Mouse (Mus musculus) small intestine, adult 2 months (tissue): ENCODE results near the gene Smg1. TPM values are rescaled to one million over a fixed set of nuclear protein-coding genes. Genes with fewer than 3 reads are reported as not detected.

Experiments
- H3K27ac ChIP-seq: fragments of 200-500 bp; 2 replicates; pipeline ENCODE4 v1.5.1; 2012; ENCODE audit warnings: low read depth, low read length, control low read depth, inconsistent platforms; ENCODE audit not compliant: insufficient read depth
- H3K27me3 ChIP-seq: fragments of 200-500 bp; 2 replicates; pipeline ENCODE4 v1.6.1; 2012; ENCODE audit warnings: mild to moderate bottlenecking, moderate library complexity, low read length, inconsistent platforms; ENCODE audit not compliant: control insufficient read depth, insufficient read depth
- H3K36me3 ChIP-seq: fragments of 200-500 bp; 2 replicates; pipeline ENCODE4 v1.6.1; 2012; ENCODE audit warnings: mild to moderate bottlenecking, low read length, control low read depth, inconsistent platforms; ENCODE audit not compliant: control insufficient read depth, insufficient read depth
- H3K4me1 ChIP-seq: fragments of 200-500 bp; 2 replicates; pipeline ENCODE4 v1.6.1; 2012; ENCODE audit warnings: low read length, inconsistent platforms, mixed read lengths; ENCODE audit not compliant: control insufficient read depth, insufficient read depth, insufficient read length
- H3K4me3 ChIP-seq: fragments of 200-500 bp; 2 replicates; pipeline ENCODE4 v1.5.1; 2012; ENCODE audit warnings: low read depth, mild to moderate bottlenecking, control low read depth, inconsistent platforms, low read length, moderate library complexity
- CTCF ChIP-seq: fragments of 200-500 bp; IDR thresholded peaks from 2 replicates; pipeline ENCODE4 v1.5.1; 2012; ENCODE audit warnings: low read depth, mild to moderate bottlenecking, control low read depth, inconsistent platforms, low read length, moderate library complexity, mixed read lengths; ENCODE audit not compliant: insufficient replicate concordance, insufficient read length; ENCODE audit errors: extremely low read depth
- POLR2A ChIP-seq: fragments of 200-500 bp; IDR thresholded peaks from 2 replicates; pipeline ENCODE4 v1.6.1; 2012; ENCODE audit warnings: low read depth, mild to moderate bottlenecking, control low read depth, inconsistent platforms, low read length, moderate library complexity
- WGBS: fragments of 180-500 bp; shearing (Covaris S2); methylation state at CpG from one replicate; pipeline ENCODE4 v1.1.7; 2018; 5-methylcytosine and 5-hydroxymethylcytosine counted together
- polyA plus RNA-seq: library from polyadenylated mRNA; depleted of rRNA; stranded (reverse); fragments of >200 nt; gene quantifications from 2 replicates; pipeline ENCODE4 v1.2.3, GENCODE M21; 2012; rRNA removed

The Smg1 gene
- 20.1 and 38.3 TPM in 2 replicates for polyA plus RNA-seq

GRCm38 (mm10) chr7:118243453-118244385 is at the start of gene Smg1:
Gene Smg1 (minus strand): TSS chr7:118243670.
- H3K27ac ChIP-seq: peak within 1 kb of the TSS; percentile 95
- no peaks in the 10 kb centered on the region for H3K36me3 ChIP-seq
- peaks cover 7% of the 10 kb centered on the region for H3K4me1 ChIP-seq
- H3K4me3 ChIP-seq: peak within 1 kb of the TSS; percentile 99
- WGBS: under 1% methylated on average over 79 of the region's 79 CpGs
- TF ChIP-seq CTCF (no peak), POLR2A (peak; percentile 88)
- no peaks in the 10 kb centered on the region for H3K27me3 ChIP-seq

- 60% methylated on average over 2 of the region's 2 CpGs for WGBS
- H3K27ac ChIP-seq: no peak overlapping the region
- no peak overlapping the region for H3K4me3 ChIP-seq
- H3K4me1 ChIP-seq: peaks cover 2% of the 10 kb centered on the region; the same call in 1 of the 2 replicates
- H3K27me3 ChIP-seq: no peaks in the 10 kb centered on the region
- TF ChIP-seq POLR2A (no peak), CTCF (no peak)
- H3K36me3 ChIP-seq: no peaks in the 10 kb centered on the region
Measured at GRCm38 (mm10) chr7:118283186-118283585, 39.7 kb upstream of the Smg1 start.

- no peak for TF ChIP-seq POLR2A
- TF ChIP-seq CTCF: no peak
- Histone ChIP-seq H3K4me3 (no peak overlapping the region), H3K36me3 (no peaks in the 10 kb centered on the region), H3K4me1 (peaks cover 8% of the 10 kb centered on the region), H3K27me3 (no peaks in the 10 kb centered on the region), H3K27ac (no peak overlapping the region)
- 56% methylated on average over 9 of the region's 9 CpGs for WGBS
Measured at GRCm38 (mm10) chr7:118282543-118282942, 39.1 kb upstream of the Smg1 start.

GRCm38 (mm10) chr7:118279521-118279920 is 36.1 kb upstream of the Smg1 start:
- WGBS: 49% methylated on average over 3 of the region's 3 CpGs
- no peaks in the 10 kb centered on the region for H3K27me3 ChIP-seq
- TF ChIP-seq POLR2A (no peak), CTCF (no peak)
- no peak overlapping the region for H3K27ac ChIP-seq
- H3K4me1 ChIP-seq: peaks cover 25% of the 10 kb centered on the region
- no peaks in the 10 kb centered on the region for H3K36me3 ChIP-seq
- H3K4me3 ChIP-seq: no peak overlapping the region

- TF ChIP-seq CTCF (no peak), POLR2A (no peak)
- Histone ChIP-seq H3K27me3 (no peaks in the 10 kb centered on the region), H3K4me3 (peak overlapping the region; percentile 48), H3K4me1 (peaks cover 25% of the 10 kb centered on the region), H3K27ac (peak overlapping the region; percentile 100), H3K36me3 (no peaks in the 10 kb centered on the region)
- WGBS: 10% methylated on average over 11 of the region's 11 CpGs
Measured at GRCm38 (mm10) chr7:118277335-118277910, 34.0 kb upstream of the Smg1 start.

- no peak for TF ChIP-seq POLR2A
- TF ChIP-seq CTCF: no peak
- no peaks in the 10 kb centered on the region for H3K27me3 ChIP-seq
- WGBS: 21% methylated on average over 15 of the region's 15 CpGs
- peaks cover 25% of the 10 kb centered on the region for H3K4me1 ChIP-seq
- H3K36me3 ChIP-seq: no peaks in the 10 kb centered on the region
- H3K4me3 ChIP-seq: peak overlapping the region; percentile 48
- peak overlapping the region; percentile 100 for H3K27ac ChIP-seq
Measured at GRCm38 (mm10) chr7:118276684-118277334, 33.3 kb upstream of the Smg1 start.
